Mouse (Mus musculus) CH12.LX (cell line): ENCODE results near the gene Top3b. TPM values are rescaled to one million over a fixed set of nuclear protein-coding genes. Genes with fewer than 3 reads are reported as not detected.

ENCODE experiments used
- DNase-seq: peaks from one replicate; pipeline ENCODE4 v3.0.0-alpha.2; 2013; ENCODE audit errors: extremely low read depth
- H3K27ac ChIP-seq: 2 replicates; pipeline ENCODE4 v1.5.1; 2012; ENCODE audit warnings: low read depth, mild to moderate bottlenecking, control low read depth, moderate library complexity; ENCODE audit not compliant: insufficient read depth
- H3K27me3 ChIP-seq: replicated peaks from 2 replicates; pipeline ENCODE3; 2012; ENCODE audit warnings: inconsistent platforms
- H3K36me3 ChIP-seq, 2 experiments: replicated peaks in 1 of 2; 2 replicates each; pipeline versions ENCODE3 to v1.6.1; 2012; ENCODE audit warnings: inconsistent platforms in 1 of 2, low read length in 1 of 2, mild to moderate bottlenecking in 1 of 2, mixed read lengths in 1 of 2, moderate library complexity in 1 of 2; ENCODE audit not compliant: control insufficient read depth in 1 of 2, insufficient read depth in 1 of 2
- H3K4me1 ChIP-seq, 2 experiments: 2 replicates each; pipeline ENCODE4 v1.6.1; 2012; ENCODE audit warnings: inconsistent platforms in 1 of 2, moderate library complexity in 1 of 2; ENCODE audit not compliant: insufficient read depth in 2 of 2, control insufficient read depth in 1 of 2
- H3K4me2 ChIP-seq: 2 replicates; pipeline ENCODE4 v1.6.1; 2012; ENCODE audit warnings: low read depth, mild to moderate bottlenecking, control low read depth; ENCODE audit not compliant: poor library complexity, insufficient read depth, severe bottlenecking
- H3K4me3 ChIP-seq, 3 experiments: fragments of 150-350 bp in 1 of 3; sonication (generic) in 1 of 3; replicated peaks in 1 of 3; 2 replicates each; pipeline versions ENCODE3 to v1.5.1; 2011 to 2012; ENCODE audit warnings: low read depth in 2 of 3, low read length in 2 of 3, mild to moderate bottlenecking in 2 of 3, moderate library complexity in 2 of 3, control low read depth in 1 of 3, improper control_type of control experiment in 1 of 3, inconsistent platforms in 1 of 3, mixed read lengths in 1 of 3; ENCODE audit not compliant: poor library complexity in 1 of 3
- H3K79me2 ChIP-seq: replicated peaks from 2 replicates; pipeline ENCODE4 v1.6.1; 2012; ENCODE audit warnings: mild to moderate bottlenecking, moderate library complexity; ENCODE audit not compliant: control insufficient read depth, poor library complexity, insufficient read depth, severe bottlenecking; ENCODE audit errors: extremely low read depth
- H3K9ac ChIP-seq: 2 replicates; pipeline ENCODE4 v1.6.1; 2012; ENCODE audit warnings: low read depth, mild to moderate bottlenecking, control low read depth, moderate library complexity; ENCODE audit not compliant: insufficient read depth
- H3K9me3 ChIP-seq: replicated peaks from 2 replicates; pipeline ENCODE3; 2012; ENCODE audit warnings: low read length, inconsistent platforms, mixed read lengths
- E2F4 ChIP-seq: IDR thresholded peaks from 2 replicates; pipeline ENCODE4 v1.6.1; 2011; ENCODE audit warnings: low read depth, low read length, improper control_type of control experiment; ENCODE audit not compliant: insufficient replicate concordance
- GABPA ChIP-seq: IDR thresholded peaks from 2 replicates; pipeline ENCODE4 v1.6.1; 2012; ENCODE audit warnings: low read depth, low read length, improper control_type of control experiment, inconsistent platforms; ENCODE audit not compliant: insufficient replicate concordance
- HCFC1 ChIP-seq: IDR thresholded peaks from 2 replicates; pipeline ENCODE4 v1.6.1; 2012; ENCODE audit warnings: low read depth, mild to moderate bottlenecking, inconsistent platforms, low read length, improper control_type of control experiment
- MAFK ChIP-seq: IDR thresholded peaks from 2 replicates; pipeline ENCODE4 v1.6.1; 2011; ENCODE audit warnings: low read length, improper control_type of control experiment; ENCODE audit not compliant: insufficient replicate concordance
- MAX ChIP-seq: IDR thresholded peaks from 2 replicates; pipeline ENCODE4 v1.6.1; 2011; ENCODE audit warnings: low read length, improper control_type of control experiment
- PAX5 ChIP-seq: IDR thresholded peaks from 2 replicates; pipeline ENCODE4 v1.6.1; 2012; ENCODE audit warnings: low read length, inconsistent platforms, mixed read lengths
- POLR2A ChIP-seq: IDR thresholded peaks from 2 replicates; pipeline ENCODE4 v1.6.1; 2011; ENCODE audit warnings: low read depth, mild to moderate bottlenecking, improper control_type of control experiment, low read length
- POLR2AphosphoS2 ChIP-seq: IDR thresholded peaks from 2 replicates; pipeline ENCODE4 v1.6.1; 2011; ENCODE audit warnings: low read depth, low read length, improper control_type of control experiment
- RAD21 ChIP-seq: IDR thresholded peaks from 2 replicates; pipeline ENCODE4 v1.6.1; 2011; ENCODE audit warnings: low read depth, mild to moderate bottlenecking, low read length, improper control_type of control experiment, moderate library complexity
- SIN3A ChIP-seq: IDR thresholded peaks from 2 replicates; pipeline ENCODE4 v1.6.1; 2012; ENCODE audit warnings: low read length, improper control_type of control experiment, inconsistent platforms
- SMC3 ChIP-seq: IDR thresholded peaks from 2 replicates; pipeline ENCODE4 v1.6.1; 2011; ENCODE audit warnings: low read depth, low read length, improper control_type of control experiment
- TBP ChIP-seq: conservative IDR thresholded peaks from 2 replicates; pipeline ENCODE4 v1.6.1; 2011; ENCODE audit warnings: low read depth, low read length, improper control_type of control experiment
- USF1 ChIP-seq: IDR thresholded peaks from 2 replicates; pipeline ENCODE4 v1.6.1; 2014; ENCODE audit warnings: low read depth, mild to moderate bottlenecking, inconsistent platforms, low read length, improper control_type of control experiment
- USF2 ChIP-seq: conservative IDR thresholded peaks from 2 replicates; pipeline ENCODE4 v1.6.1; 2011; ENCODE audit warnings: low read depth, low read length, improper control_type of control experiment
- ZC3H11A ChIP-seq: IDR thresholded peaks from 2 replicates; pipeline ENCODE4 v1.6.1; 2012; ENCODE audit warnings: low read depth, mild to moderate bottlenecking, inconsistent platforms, low read length, improper control_type of control experiment
- ZNF384 ChIP-seq: IDR thresholded peaks from 2 replicates; pipeline ENCODE4 v1.6.1; 2012; ENCODE audit warnings: low read depth, low read length, improper control_type of control experiment, inconsistent platforms
- dilution Hi-C: fragments of 300-500 bp; cut with MboI; formaldehyde crosslinking; loops from 2 replicates; pipeline ENCODE4 v1.14.3; 2020; ENCODE audit warnings: low sequenced_read_pairs; ENCODE audit not compliant: extremely low pct_unique_long_range_greater_than_20kb, extremely low pct_ligation_motif_present
- in situ Hi-C: fragments of 300-500 bp; cut with MboI; formaldehyde crosslinking; loops from 3 replicates; pipeline ENCODE4 v1.14.3; 2019; ENCODE audit warnings: low sequenced_read_pairs, low pct_ligation_motif_present, low pct_unique_long_range_greater_than_20kb, mixed read lengths
- polyA plus RNA-seq: library from polyadenylated mRNA; unstranded; fragments of >175 nt; gene quantifications from 2 replicates; pipeline ENCODE4 v1.2.1, GENCODE M21; 2012; ENCODE audit warnings: low read depth; ENCODE audit not compliant: insufficient read length
- total RNA-seq, 2 experiments: library from RNA; depleted of rRNA; stranded (reverse); fragments of 300-350 nt in 1 of 2; fragments of >200 nt in 1 of 2; gene quantifications; 2 replicates each; pipeline ENCODE4 v1.2.3; 2012 to 2014

Top3b gene
- total and polyA plus RNA-seq, 3 experiments: 56.7 to 88.4 (median 61.8) TPM

- TF ChIP-seq USF2 (no peak; the same call in 1 of the 2 replicates), SMC3 (peak; percentile 88), ZNF384 (no peak), ZC3H11A (no peak), HCFC1 (peak; percentile 66), E2F4 (no peak), GABPA (no peak), MAFK (no peak), RAD21 (peak; percentile 56)
Observed at GRCm38 (mm10) chr16:16896382-16897055, 26.0 kb downstream of the Top3b start, which contains the start of gene Ppm1f (continued).

GRCm38 (mm10) chr16:16897056-16897584, 26.6 kb downstream of the Top3b start:
- DNase-seq: no peak
- H3K79me2 ChIP-seq: no peaks in the 10 kb centered on the region
- peak overlapping the region; percentile 67 to 86 (median 69) for H3K4me3 ChIP-seq
- H3K4me1 ChIP-seq: peaks cover 9 to 50% of the 10 kb centered on the region in 2 experiments
- peak overlapping the region; percentile 60 for H3K9ac ChIP-seq
- H3K27me3 ChIP-seq: no peaks in the 10 kb centered on the region
- H3K9me3 ChIP-seq: no peaks in the 10 kb centered on the region
- in situ Hi-C loops (loop anchor here (5.0 kb wide), 1 partner anchor 35 kb away; the partner anchor contains the start of gene Igll1), dilution Hi-C loops (no loop called here)
- H3K4me2 ChIP-seq: peak overlapping the region; percentile 53
- peak overlapping the region; percentile 0; the same call in 1 of the 2 replicates for H3K27ac ChIP-seq
- TF ChIP-seq MAX (0 out of 2 replicates have a peak, but pooled peaks have one; percentile 7), TBP (no peak), USF1 (no peak)
- peaks cover 17 to 63% of the 10 kb centered on the region in 2 experiments for H3K36me3 ChIP-seq

GRCm38 (mm10) chr16:16902329-16902728, 31.8 kb downstream of the Top3b start:
- no peaks in the 10 kb centered on the region for H3K9me3 ChIP-seq
- H3K4me2 ChIP-seq: no peak overlapping the region
- DNase-seq: no peak
- H3K9ac ChIP-seq: no peak overlapping the region
- no peak overlapping the region for H3K27ac ChIP-seq
- H3K79me2 ChIP-seq: no peaks in the 10 kb centered on the region
- peaks cover 31 to 79% of the 10 kb centered on the region in 2 experiments for H3K36me3 ChIP-seq
- dilution Hi-C loops (no loop called here), in situ Hi-C loops (no loop called here)
- TF ChIP-seq PAX5 (no peak), ZNF384 (no peak), GABPA (no peak), SMC3 (no peak), ZC3H11A (no peak), POLR2A (no peak), USF1 (no peak), SIN3A (no peak), E2F4 (no peak), POLR2AphosphoS2 (no peak)
- no peak overlapping the region for H3K4me3 ChIP-seq
- no peaks in the 10 kb centered on the region for H3K27me3 ChIP-seq
- H3K4me1 ChIP-seq: peaks cover 4 to 38% of the 10 kb centered on the region in 2 experiments
